Mouse (Mus musculus) common myeloid progenitor, adult 5-6 weeks (primary cell): ENCODE measurements around the gene BC034090. TPM values are rescaled to one million over a fixed set of nuclear protein-coding genes. Genes with fewer than 3 reads are reported as not detected.

Source experiments
- ATAC-seq: replicated peaks from 2 replicates; pipeline ENCODE4 v1.8.0; 2016; ENCODE audit warnings: low read depth, mild to moderate bottlenecking, moderate TSS enrichment, inconsistent platforms; ENCODE audit not compliant: poor library complexity, severe bottlenecking
- total RNA-seq: library from RNA; stranded (forward); fragments of 200-1000, 187-1606 nt; gene quantifications from 2 replicates; pipeline ENCODE4 v1.2.3, GENCODE M21; 2017

BC034090 gene
- total RNA-seq, 1 experiment from 2014 or later, result not detected

DNA sequence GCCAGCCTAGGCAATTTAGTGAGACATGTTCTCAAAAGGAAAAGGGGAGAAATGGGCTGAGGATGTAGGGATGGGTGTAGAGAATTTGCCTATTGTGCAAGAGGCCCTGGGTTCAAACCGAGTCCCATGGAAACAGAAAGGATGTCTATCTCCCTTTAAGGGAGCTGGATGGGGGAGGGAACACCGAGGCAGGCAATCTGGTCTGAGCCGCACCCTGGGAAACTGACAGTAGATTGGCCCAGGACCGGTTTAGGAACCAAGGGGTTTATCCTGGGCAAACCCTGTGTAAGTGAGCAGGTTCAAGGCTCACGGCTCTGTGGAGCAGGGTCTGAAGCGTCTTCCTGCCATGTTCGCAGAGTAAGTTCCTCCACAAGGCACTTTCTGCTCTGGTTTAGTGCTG lies 1.3 kb upstream of the BC034090 start:
- no peak for ATAC-seq

- ATAC-seq, result no peak
Observed at GRCm38 (mm10) chr1:155244771-155245211, 547 bp upstream of the BC034090 start.

DNA sequence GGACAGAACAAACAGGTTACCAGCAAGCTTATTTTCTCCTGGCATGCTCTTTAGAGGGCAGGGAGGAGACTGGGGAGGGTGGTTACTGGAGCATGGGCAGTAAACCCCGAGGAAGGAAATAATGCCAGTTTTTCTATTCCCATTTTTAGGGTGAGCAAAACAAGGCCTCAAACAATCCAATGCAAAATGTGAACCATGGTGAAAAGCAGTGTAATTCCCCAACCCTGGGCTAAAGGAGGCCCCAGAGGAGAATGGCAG lies 1.8 kb downstream of the BC034090 start:
- no peak for ATAC-seq

DNA sequence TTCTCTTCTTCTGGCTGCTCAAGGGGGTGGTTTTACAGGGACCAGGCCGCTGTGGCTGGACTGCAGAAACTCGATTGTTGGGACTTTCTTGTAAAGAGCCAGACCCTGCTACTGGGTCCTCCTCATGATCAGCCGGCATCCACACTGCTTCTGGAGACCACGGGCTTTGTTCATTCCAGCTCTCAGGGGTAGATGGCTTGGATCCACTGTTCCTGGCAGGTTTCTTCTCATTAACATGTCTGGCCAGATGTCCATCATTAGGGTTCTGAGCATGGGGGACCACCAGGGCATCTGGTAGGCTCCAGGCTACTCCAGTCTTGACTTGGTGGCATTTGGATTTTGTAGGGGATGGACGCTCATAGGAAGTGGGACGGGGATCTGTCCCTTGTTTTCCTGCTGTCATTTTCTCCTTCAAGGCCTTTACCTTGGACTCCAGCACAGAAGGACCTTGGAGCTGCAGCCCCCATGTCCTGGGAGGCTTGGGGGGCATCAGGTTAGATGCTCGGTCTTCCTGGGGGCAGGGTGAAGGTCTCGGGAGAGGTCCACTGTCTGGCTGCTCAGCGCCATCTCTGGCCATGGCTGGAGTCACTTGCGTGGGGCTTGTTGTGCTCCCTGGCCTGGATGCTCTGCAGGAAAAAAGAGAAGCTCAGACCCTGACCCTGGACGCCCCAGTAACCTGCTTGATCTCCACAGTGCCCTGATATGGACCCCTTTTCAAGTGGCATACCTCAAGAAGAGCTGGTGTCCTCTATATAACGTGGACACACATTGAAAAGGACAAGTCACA lies 2.4 kb downstream of the BC034090 start:
- no peak for ATAC-seq

GRCm38 (mm10) chr1:155239962-155240717 lies 4.1 kb downstream of the BC034090 start:
- no peak for ATAC-seq

- ATAC-seq, result no peak
Observed at GRCm38 (mm10) chr1:155239169-155239568, 5.1 kb downstream of the BC034090 start.

DNA sequence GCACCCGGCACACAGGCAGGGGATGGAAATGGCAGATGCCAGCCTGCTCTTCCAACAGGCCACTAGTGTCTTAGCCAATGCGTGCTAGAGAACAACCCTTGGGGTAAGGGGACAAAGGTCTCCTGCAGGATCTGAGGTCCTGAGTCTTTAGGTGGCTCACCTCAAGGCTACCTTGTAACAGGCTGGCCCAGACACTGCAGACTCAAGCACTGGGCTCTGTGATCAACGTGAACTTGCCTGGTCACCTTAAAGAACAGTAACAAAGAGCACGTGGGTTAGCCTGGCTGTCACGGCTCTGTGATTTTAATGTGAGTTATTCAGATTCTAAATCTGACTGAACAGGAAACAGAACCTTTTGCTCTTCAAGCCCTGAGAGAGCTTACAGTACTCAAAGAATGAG lies 6.1 kb downstream of the BC034090 start:
- ATAC-seq, result no peak

GRCm38 (mm10) chr1:155237390-155237789 lies 6.9 kb downstream of the BC034090 start:
- ATAC-seq, result no peak

DNA sequence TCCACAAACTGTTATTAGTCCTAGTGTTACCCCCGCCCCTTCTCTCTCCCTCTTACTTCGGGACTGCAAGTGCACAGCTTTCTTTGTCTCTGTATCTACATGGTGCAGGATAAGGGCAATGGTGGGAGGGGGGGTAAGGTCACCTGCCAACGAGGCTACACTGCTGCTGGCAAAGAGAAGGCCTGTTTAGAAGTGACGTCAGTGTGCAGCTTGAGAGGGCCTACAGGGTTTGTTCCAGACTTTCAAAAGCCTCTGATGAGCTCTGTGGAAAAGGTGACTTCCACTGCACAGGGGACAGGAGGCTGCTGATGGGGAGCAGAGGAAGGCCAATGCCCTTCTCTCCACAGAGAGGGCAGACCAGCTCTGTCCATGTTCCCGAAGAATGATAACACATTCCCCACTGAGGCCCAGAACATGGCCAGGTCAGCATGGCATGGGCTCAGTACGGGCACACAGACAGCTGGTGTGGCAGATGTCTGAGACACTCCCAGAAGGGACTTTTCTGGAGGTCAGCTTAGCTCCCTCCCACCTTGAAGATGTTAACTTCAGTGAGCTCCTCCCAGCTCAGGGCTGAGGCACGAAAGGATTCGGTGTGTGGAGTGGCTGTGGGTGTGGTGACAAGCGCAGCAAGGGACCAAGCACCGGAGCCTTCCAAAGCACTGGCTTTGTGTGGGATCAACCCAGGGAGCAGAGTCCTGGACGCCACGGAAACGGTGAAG lies 7.8 kb downstream of the BC034090 start:
- no peak for ATAC-seq

DNA sequence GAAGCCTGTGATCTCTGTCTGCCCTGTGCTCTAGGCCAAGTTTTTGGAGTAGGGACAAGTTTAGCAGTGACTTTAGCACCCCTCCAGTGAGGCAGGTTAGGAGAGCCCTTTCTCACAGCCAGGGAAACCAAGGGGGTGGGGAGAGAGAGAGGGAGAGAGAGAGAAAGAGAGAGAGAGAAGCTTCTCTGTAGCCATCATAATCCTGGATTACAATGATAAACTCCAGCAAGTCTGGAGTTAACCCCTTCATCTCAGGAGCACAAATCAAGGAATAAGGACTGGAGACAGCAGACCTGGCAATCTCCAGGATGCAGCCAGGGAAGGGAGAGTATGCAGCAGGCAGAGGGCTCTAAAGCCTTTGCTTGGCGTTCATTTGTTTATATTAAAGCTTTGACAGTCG lies 8.6 kb downstream of the BC034090 start:
- ATAC-seq, result no peak

- peak; percentile 88 for ATAC-seq
Observed at GRCm38 (mm10) chr1:155233931-155234607, 10.2 kb downstream of the BC034090 start.

DNA sequence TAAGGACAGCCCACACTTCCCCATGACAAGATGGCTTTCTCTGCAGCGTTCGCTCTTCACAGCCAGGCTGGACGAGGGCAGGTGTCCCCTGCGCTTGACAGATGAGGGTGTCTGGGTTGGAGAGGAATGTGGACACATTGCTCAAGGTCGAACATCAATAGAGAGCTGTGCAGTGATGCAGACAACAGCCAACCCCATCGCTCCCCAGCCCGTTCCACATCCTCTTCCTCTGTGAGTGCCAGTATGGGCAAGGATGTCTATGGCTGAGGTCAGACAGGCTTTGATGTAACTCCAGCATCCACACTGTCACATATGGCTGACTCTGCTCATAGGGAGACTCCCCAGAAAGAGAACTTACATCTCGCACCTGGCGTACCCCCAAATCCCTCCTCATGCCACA lies 10.9 kb downstream of the BC034090 start:
- ATAC-seq, result peak; percentile 37

- ATAC-seq, result no peak
Observed at GRCm38 (mm10) chr1:155232786-155233185, 11.5 kb downstream of the BC034090 start.

GRCm38 (mm10) chr1:155232385-155232784 lies 11.9 kb downstream of the BC034090 start:
- ATAC-seq, result no peak

DNA sequence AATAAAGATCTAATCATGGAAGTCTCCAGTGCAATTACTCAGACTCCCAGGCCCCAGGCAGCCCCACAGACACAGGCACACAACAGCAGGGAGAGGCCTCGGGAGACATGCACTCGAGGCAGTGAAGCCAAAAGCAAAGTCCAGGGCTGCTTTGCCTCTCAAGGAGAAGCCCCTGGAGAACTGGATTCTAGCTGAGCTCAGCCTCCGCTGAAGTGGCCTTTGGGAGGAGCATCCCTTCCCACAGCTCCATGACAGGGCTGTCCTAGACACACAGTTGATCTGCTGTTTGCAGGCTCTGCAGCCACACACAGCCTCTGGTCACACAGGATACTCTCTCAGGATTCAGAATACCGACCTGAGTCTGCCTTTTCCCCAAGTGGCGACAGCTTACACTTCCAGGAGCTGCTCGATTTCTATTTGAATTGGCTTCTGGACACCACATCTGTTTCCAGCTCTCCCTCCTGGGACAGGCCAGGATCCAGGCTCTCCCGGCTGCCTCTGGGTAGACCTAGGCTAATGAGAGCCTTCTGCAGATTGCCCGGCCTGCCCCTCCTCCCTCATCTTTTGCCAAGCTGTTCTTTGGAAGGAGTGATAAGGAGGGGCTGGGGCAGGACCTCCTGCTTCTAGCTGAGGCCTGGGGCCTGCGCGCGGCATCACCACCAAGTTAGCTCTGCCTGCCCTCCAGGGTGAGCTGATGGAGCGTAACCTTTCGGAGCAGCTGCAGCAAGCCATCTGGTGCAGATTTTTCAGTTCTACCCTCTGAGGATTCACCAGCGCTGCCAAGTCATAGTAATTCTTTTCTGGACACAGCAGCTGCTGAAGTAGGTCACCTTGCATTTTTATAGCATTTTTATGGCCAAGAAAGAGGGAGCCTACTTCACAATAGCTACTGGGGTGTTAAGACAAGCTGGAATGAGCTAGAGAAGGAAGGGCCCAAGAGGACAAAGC lies 14.5 kb downstream of the BC034090 start:
- no peak for ATAC-seq

DNA sequence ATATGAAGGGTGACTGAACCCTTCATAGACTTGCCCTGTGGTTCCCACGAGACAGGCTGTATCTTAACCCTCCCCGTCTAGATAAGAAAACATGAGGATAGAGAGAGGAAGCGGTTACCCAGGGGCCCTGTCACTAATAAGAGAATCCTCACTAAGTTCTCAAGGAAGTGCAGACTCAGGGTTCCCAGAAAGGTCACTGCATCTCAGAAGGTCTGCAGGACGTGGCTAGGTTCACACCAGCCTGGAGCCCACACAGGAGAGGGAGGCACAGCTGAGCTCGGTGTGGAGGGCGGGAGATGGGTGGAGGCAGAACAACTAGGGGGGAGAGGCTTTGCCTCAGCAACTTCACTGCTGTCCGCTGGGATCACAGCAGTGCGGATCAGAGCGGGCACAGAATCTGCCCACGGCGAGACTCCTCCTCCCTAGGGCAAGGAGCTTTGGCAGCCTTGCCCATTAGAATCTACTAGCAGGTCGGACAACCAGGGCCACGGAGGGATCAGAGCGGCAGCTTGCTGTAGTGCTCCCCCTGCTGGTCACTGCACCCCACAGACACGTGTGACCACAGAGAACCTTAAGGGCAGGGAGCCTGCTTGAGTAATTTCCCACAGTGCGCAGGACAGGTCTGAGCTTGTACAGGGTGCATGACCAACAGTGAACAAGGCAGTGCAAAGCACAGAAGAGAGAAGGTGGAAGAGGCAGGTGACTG lies 20.2 kb downstream of the BC034090 start:
- ATAC-seq, result peak; percentile 75

DNA sequence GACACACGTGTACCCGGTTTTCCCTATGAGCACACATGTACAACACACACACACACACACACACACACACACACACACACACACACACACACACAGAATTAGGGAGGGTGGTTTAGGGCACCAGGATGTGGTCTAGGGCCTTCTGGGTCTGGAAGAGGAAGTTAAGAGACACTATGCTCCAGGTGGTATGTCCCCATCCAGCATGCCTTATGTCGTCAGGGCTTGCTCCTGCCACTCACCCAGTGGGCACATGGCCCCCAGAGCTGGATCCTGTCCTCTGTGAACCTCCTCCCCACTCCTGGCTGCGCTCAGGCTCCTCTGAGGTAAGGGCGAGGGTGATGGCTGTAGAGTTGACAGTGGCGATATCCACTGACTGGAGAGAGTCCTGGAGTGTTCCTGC lies 21.2 kb downstream of the BC034090 start:
- peak; percentile 74 for ATAC-seq

DNA sequence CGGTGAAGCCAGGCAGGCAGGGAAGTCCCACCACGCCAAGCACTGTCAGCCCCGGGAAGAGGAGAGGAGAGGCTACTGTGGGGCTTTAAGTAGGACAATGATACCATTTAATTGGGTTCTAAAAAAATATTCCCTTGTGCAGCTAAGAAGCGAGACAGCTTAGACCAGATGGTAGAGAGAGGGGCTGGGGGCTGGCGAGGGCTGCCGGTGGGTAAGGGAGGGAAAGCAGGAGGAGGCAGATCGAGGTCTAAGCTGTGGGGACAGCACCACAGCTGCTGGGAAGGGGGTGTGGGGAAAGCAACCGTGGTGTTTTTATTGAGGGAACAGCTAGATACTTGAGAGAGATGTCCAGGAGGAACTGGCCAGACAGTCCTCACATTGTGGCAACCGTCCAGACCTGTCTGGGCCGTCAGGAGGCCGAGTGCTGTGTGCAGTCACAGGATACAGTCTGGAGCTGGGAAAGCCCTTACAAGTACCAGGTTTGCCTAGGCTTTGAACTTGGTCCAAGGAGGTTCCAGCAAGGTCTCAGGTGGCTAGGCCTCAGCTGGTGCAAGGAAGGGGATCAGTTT lies 22.1 kb downstream of the BC034090 start:
- ATAC-seq, result no peak

GRCm38 (mm10) chr1:155218924-155219323 lies 25.3 kb downstream of the BC034090 start:
- ATAC-seq, result no peak
